Mouse (Mus musculus): ENCODE results near the gene Lrrc8a. TPM values are rescaled to one million over a fixed set of nuclear protein-coding genes. Genes with fewer than 3 reads are reported as not detected.
A peak's percentile ranks its signal among the peaks of the same experiment; 100 is the strongest.

The Lrrc8a gene
- 42.0 and 45.4 TPM in 2 replicates for polyA plus RNA-seq (2012; rRNA removed)

DNA sequence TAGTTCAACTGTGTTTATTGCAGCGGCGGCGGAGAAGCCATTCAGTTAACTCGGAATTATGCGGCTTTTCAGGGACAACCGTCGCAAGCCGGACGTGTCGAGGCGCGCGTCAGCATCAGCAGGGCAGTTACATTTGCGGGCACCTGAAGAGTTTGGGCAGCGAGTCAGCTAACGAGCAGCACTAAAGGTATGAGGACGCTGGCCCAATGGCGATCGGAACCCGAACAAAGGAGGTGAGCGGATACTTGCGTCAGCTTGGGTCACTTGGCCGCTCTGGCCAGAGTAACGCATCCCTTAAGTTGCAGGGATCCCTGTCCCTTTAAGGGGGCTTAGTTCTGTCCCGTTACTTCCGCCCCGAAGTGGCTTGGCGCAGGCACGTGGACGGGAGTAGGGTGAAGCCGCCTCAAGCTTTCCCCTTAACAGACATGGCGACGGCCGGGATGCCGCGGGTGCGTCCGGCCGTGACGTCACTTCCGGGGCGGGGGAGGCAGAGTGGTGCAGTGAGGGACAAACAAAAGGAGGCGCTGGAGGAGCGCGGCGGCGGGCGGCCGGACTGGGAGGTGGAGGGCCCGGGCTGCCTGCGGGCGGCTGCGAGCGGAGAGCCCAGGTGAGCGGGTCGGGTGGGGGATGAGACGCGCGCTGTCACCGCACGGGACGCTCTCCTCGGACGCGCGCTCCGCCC is at the start of gene Lrrc8a:
Gene Lrrc8a (plus strand): TSS at position 517 of the 682 bp plus-strand sequence.
- Histone ChIP-seq H3K27me3 (replicated peaks; ENCODE audit: control insufficient read depth, insufficient read depth, low read length) (no peaks in the 10 kb centered on the region), H3K4me3 (ENCODE audit: insufficient read depth, low read depth, low read length) (peak within 1 kb of the TSS; percentile 93), H3K36me3 (ENCODE audit: control insufficient read depth, insufficient read depth, low read length) (0 out of 2 replicates have a peak, but pooled peaks cover 2% of the 10 kb centered on the region), H3K4me1 (ENCODE audit: control insufficient read depth, insufficient read depth, low read length) (peaks cover 17% of the 10 kb centered on the region; the same call in 1 of the 2 replicates), H3K27ac (ENCODE audit: insufficient read depth, low read depth, low read length) (peak within 1 kb of the TSS; percentile 94)
- peak; percentile 100 for DNase-seq
- TF ChIP-seq POLR2A (IDR thresholded peaks at IDR 0.05; ENCODE audit: low read depth, low read length) (no peak), CTCF (conservative IDR thresholded peaks at IDR 0.05; ENCODE audit: insufficient read depth, insufficient read length, low read depth, low read length) (peak; percentile 32; the same call in 1 of the 2 replicates)
- under 1% methylated on average over 67 of the region's 67 CpGs for WGBS

DNA sequence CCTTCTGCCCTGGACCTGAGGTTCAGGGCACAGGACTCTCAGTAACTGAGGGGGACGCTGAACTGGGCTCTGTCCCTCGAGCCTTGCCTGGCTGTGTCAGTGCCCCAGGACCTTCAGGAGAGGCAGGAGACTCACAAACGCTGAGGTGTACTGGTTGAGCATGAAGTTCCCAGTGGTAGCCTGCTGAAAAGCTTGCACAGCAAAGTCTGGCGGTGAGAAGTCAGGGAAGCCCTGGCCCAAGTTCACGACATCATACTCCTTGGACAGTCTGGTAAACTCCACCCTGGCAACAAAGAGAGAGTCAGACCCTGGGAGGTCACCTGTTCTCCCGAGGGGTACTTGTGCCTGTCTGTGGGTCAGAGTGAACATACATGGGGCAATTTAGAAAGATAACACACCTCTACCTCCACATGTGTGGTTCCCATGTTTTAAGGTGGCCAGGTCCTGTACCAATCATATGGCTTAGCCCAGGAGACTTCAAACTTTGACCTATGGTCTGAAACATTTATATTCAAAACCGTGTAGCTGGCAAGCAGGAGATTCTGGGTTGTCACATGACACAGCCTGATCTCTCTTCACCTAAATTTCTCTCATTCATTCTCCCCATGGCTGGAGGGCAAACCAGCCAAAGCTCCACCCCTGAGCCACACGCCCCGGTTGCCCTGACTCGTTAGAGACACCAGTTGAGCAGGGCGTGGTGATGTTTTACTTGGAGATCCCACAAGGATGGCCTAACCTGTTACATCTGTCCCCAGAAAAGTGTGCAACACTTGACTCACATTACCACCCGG is 45.5 kb upstream of the Lrrc8a start:
- H3K4me3 ChIP-seq (ENCODE audit: insufficient read depth, low read depth, low read length): no peak overlapping the region

DNA sequence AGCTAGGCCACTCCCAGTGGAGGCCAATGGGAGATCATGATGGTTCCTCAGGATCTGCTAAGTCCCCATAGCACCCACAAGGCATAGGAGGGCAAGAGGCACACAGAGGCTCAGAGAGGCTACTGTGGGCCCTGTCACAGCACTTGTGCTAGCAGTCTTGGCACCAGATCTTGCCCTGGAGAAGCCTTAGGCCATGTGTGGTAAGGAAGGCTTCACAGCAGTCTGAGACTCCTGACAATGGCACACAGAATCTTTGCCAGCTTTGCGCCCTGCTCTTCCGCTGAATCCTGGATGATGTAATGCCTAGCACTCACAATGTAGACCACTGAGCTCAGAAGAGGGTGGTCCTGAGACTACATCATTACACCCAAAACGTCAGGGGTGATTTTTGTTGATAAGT is 42.9 kb upstream of the Lrrc8a start:
- TF ChIP-seq CTCF (conservative IDR thresholded peaks at IDR 0.05; ENCODE audit: insufficient read depth, insufficient read length, low read depth, low read length) (no peak), POLR2A (IDR thresholded peaks at IDR 0.05; ENCODE audit: low read depth, low read length) (no peak)
- Histone ChIP-seq H3K4me1 (ENCODE audit: control insufficient read depth, insufficient read depth, low read length) (peaks cover 16% of the 10 kb centered on the region; the same call in 1 of the 2 replicates), H3K36me3 (ENCODE audit: control insufficient read depth, insufficient read depth, low read length) (no peaks in the 10 kb centered on the region), H3K4me3 (ENCODE audit: insufficient read depth, low read depth, low read length) (no peak overlapping the region), H3K27me3 (replicated peaks; ENCODE audit: control insufficient read depth, insufficient read depth, low read length) (no peaks in the 10 kb centered on the region), H3K27ac (ENCODE audit: insufficient read depth, low read depth, low read length) (no peak overlapping the region)
- DNase-seq: no peak
- 81% methylated on average over 3 of the region's 3 CpGs for WGBS

More for the DNA sequence above, 45.5 kb upstream of the Lrrc8a start:
- TF ChIP-seq CTCF (conservative IDR thresholded peaks at IDR 0.05; ENCODE audit: insufficient read depth, insufficient read length, low read depth, low read length): no peak
- no peak for TF ChIP-seq POLR2A (IDR thresholded peaks at IDR 0.05; ENCODE audit: low read depth, low read length)
- DNase-seq: peak; percentile 81
- 52% methylated on average over 12 of the region's 12 CpGs for WGBS
- Histone ChIP-seq H3K27ac (ENCODE audit: insufficient read depth, low read depth, low read length) (peak overlapping the region; percentile 58), H3K27me3 (replicated peaks; ENCODE audit: control insufficient read depth, insufficient read depth, low read length) (no peaks in the 10 kb centered on the region), H3K4me1 (ENCODE audit: control insufficient read depth, insufficient read depth, low read length) (peaks cover 9% of the 10 kb centered on the region; the same call in 1 of the 2 replicates), H3K36me3 (ENCODE audit: control insufficient read depth, insufficient read depth, low read length) (no peaks in the 10 kb centered on the region)

DNA sequence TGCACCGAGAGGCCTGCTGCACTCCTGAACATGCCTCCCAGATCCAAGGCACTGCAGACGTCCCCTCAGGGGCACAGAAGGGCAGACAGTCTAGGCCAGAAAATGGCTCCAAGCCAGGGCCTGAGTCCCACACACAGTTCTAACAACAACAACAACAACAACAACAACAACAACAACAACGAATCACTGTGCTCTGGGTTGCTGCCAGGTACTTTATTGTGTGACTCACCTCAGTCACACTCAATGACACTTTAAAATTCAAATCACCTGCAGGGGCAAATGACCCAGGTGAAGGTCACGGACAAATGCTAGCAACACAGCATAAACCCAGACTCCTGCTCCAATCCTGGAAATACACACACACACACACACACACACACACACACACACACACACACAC is 39.5 kb upstream of the Lrrc8a start:
- TF ChIP-seq POLR2A (IDR thresholded peaks at IDR 0.05; ENCODE audit: low read depth, low read length): no peak
- TF ChIP-seq CTCF (conservative IDR thresholded peaks at IDR 0.05; ENCODE audit: insufficient read depth, insufficient read length, low read depth, low read length): no peak
- Histone ChIP-seq H3K4me3 (ENCODE audit: insufficient read depth, low read depth, low read length) (no peak overlapping the region), H3K4me1 (ENCODE audit: control insufficient read depth, insufficient read depth, low read length) (peaks cover 19% of the 10 kb centered on the region; the same call in 1 of the 2 replicates), H3K36me3 (ENCODE audit: control insufficient read depth, insufficient read depth, low read length) (no peaks in the 10 kb centered on the region), H3K27me3 (replicated peaks; ENCODE audit: control insufficient read depth, insufficient read depth, low read length) (no peaks in the 10 kb centered on the region), H3K27ac (ENCODE audit: insufficient read depth, low read depth, low read length) (peak overlapping the region; percentile 67)
- WGBS: 31% methylated on average over 4 of the region's 4 CpGs
- DNase-seq: peak; percentile 75

DNA sequence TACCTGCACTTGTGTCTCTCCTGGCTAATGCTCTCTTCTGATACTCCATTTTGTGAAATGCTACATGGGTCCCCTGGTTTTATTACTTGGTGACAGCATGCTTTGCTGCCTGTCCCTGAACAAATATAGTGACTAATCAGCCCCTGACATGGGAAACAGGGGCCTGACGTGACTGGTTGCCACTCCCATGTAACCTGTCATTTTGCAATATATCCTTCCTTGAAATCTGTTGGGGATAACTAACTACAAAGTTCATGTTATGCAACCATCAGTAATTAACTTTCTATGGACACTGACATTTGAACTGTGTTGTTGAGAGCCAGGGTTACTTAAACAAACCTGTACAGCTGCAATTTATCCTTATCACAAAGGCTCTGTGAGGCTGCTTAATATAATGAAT is 37.5 kb upstream of the Lrrc8a start:
- no peak overlapping the region for H3K4me3 ChIP-seq (ENCODE audit: insufficient read depth, low read depth, low read length)
- H3K4me1 ChIP-seq (ENCODE audit: control insufficient read depth, insufficient read depth, low read length): peaks cover 21% of the 10 kb centered on the region; the same call in 1 of the 2 replicates
- peak overlapping the region; percentile 66 for H3K27ac ChIP-seq (ENCODE audit: insufficient read depth, low read depth, low read length)
- WGBS: 38% methylated on average over 1 of the region's 1 CpGs
- DNase-seq: peak; percentile 58
- no peaks in the 10 kb centered on the region for H3K36me3 ChIP-seq (ENCODE audit: control insufficient read depth, insufficient read depth, low read length)
- no peaks in the 10 kb centered on the region for H3K27me3 ChIP-seq (replicated peaks; ENCODE audit: control insufficient read depth, insufficient read depth, low read length)
- TF ChIP-seq CTCF (conservative IDR thresholded peaks at IDR 0.05; ENCODE audit: insufficient read depth, insufficient read length, low read depth, low read length) (no peak), POLR2A (IDR thresholded peaks at IDR 0.05; ENCODE audit: low read depth, low read length) (no peak)

DNA sequence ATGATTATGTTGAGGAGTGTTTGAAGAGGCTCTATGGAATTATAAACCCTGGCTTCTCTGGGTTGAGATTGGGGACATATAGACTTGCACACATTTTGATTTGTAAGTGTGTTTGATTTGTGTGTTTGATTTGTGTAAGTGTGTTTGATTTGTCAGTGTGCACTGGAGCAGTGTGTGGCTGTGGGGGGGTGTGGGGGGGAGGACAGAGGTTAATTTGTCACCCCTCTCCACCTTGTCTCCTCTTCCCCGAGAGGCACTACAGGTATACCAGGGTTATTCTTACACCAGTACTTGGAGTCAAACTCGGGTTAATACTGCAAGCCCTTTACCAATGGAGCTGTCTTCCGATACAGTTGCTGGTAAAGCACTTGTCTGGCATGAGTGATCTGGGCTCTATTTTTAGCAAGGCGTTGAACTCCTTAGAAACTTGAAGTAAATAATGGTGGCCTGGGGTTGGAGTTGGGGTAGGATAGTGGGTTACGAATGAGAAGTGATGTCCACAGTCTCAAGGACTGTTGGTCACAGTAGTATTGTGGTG is 37.1 kb upstream of the Lrrc8a start:
- H3K27ac ChIP-seq (ENCODE audit: insufficient read depth, low read depth, low read length): peak overlapping the region; percentile 70
- H3K36me3 ChIP-seq (ENCODE audit: control insufficient read depth, insufficient read depth, low read length): no peaks in the 10 kb centered on the region
- WGBS: 33% methylated on average over 5 of the region's 5 CpGs
- TF ChIP-seq POLR2A (IDR thresholded peaks at IDR 0.05; ENCODE audit: low read depth, low read length): no peak
- no peak for TF ChIP-seq CTCF (conservative IDR thresholded peaks at IDR 0.05; ENCODE audit: insufficient read depth, insufficient read length, low read depth, low read length)
- H3K4me3 ChIP-seq (ENCODE audit: insufficient read depth, low read depth, low read length): no peak overlapping the region
- peak; percentile 75 for DNase-seq
- H3K27me3 ChIP-seq (replicated peaks; ENCODE audit: control insufficient read depth, insufficient read depth, low read length): no peaks in the 10 kb centered on the region
- peaks cover 21% of the 10 kb centered on the region; the same call in 1 of the 2 replicates for H3K4me1 ChIP-seq (ENCODE audit: control insufficient read depth, insufficient read depth, low read length)

Data from kidney, adult 2 months (tissue).